Mouse (Mus musculus) neural tube, embryonic 13.5 days (tissue): Measurements from ENCODE around the gene Rfx8. TPM values are rescaled to one million over a fixed set of nuclear protein-coding genes. Genes with fewer than 3 reads are reported as not detected.

Source experiments
- ATAC-seq: fragments of 200-750 bp; cut with Nextera tagmentation; 2 replicates; pipeline ENCODE4 v1.8.0; 2017; ENCODE audit warnings: low read depth, mild to moderate bottlenecking, moderate TSS enrichment, moderate library complexity
- H3K27ac ChIP-seq: fragments of 300-500 bp; sonication (generic); replicated peaks from 2 replicates; pipeline ENCODE4 v1.5.1; 2015; ENCODE audit warnings: moderate library complexity, mild to moderate bottlenecking, inconsistent platforms
- H3K27me3 ChIP-seq: fragments of 300-500 bp; sonication (generic); 2 replicates; pipeline ENCODE4 v1.6.1; 2015; ENCODE audit warnings: mild to moderate bottlenecking, inconsistent platforms
- H3K36me3 ChIP-seq: fragments of 300-500 bp; sonication (generic); 2 replicates; pipeline ENCODE4 v1.6.1; 2015; ENCODE audit warnings: mild to moderate bottlenecking, inconsistent platforms
- H3K4me1 ChIP-seq: fragments of 300-500 bp; sonication (generic); replicated peaks from 2 replicates; pipeline ENCODE4 v1.6.1; 2015; ENCODE audit warnings: inconsistent platforms
- H3K4me2 ChIP-seq: fragments of 300-500 bp; sonication (generic); 2 replicates; pipeline ENCODE4 v1.6.1; 2015; ENCODE audit warnings: inconsistent platforms, mild to moderate bottlenecking, moderate library complexity
- H3K4me3 ChIP-seq: fragments of 300-500 bp; sonication (generic); 2 replicates; pipeline ENCODE4 v1.5.1; 2015; ENCODE audit warnings: mild to moderate bottlenecking, inconsistent platforms
- H3K9ac ChIP-seq: fragments of 300-500 bp; sonication (generic); 2 replicates; pipeline ENCODE4 v1.6.1; 2015; ENCODE audit warnings: moderate library complexity, mild to moderate bottlenecking, inconsistent platforms
- H3K9me3 ChIP-seq: fragments of 300-500 bp; sonication (generic); 2 replicates; pipeline ENCODE4 v1.6.1; 2016; ENCODE audit warnings: inconsistent platforms
- WGBS: fragments of 180-500 bp; shearing (Covaris S2); methylation state at CpG from one replicate; pipeline ENCODE4 v1.1.7; 2015; 5-methylcytosine and 5-hydroxymethylcytosine counted together
- polyA plus RNA-seq: library from polyadenylated mRNA; unstranded; fragments of >200 nt; fragmentation: Nextera tagmentation; extraction: Ambion mirVana; gene quantifications from 2 replicates; pipeline ENCODE4 v1.2.1, GENCODE M21; 2015

Rfx8 gene
- 0.48 and 0.71 TPM in 2 replicates for polyA plus RNA-seq

DNA sequence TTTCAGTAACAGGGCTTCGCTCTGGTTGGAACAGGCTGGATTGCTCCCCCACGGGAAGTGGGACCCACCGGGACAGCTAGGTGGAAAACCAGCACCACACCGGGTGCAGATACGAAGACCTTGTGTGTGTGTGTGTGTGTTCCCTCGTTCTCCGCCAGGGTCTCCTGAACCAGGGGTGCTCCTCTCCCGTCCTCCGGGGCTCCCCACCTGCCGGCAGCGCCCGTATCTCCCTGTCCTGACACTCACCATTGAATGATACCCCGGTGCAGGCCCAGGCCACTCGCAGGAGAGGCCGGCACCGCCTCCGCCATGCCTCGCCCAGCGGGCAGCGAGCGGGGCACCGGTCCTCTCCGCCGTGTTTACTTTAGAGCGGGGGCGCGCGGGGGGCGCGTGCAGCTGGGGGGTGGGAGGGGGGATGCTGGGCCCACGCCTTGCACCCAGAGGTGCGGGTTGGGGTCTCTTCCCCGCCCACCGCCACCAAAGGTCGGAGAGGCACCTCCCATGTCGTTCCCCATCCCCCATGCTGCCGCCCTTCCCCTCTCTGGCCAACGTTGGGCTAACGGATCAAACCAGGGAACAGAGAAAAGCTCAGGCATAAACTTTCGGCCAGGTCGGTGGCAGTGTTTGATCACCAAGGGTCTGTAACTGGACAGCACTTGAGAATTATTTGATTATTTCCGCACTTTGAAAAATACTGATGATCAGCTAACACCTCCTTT lies at the start of gene Rfx8:
Gene Rfx8 (minus strand): TSS at position 366 of the 719 bp plus-strand sequence.
- H3K27ac ChIP-seq, result no peak within 1 kb of the TSS
- WGBS, result 2% methylated on average over 42 of the region's 42 CpGs
- ATAC-seq, result peak; percentile 87
- H3K9ac ChIP-seq, result peak within 1 kb of the TSS; percentile 81
- no peaks in the 10 kb centered on the region for H3K9me3 ChIP-seq
- peaks cover 20% of the 10 kb centered on the region for H3K4me1 ChIP-seq
- peak within 1 kb of the TSS; percentile 54 for H3K4me3 ChIP-seq
- peak within 1 kb of the TSS; percentile 89 for H3K4me2 ChIP-seq
- H3K36me3 ChIP-seq, result no peaks in the 10 kb centered on the region
- H3K27me3 ChIP-seq, result no peaks in the 10 kb centered on the region

DNA sequence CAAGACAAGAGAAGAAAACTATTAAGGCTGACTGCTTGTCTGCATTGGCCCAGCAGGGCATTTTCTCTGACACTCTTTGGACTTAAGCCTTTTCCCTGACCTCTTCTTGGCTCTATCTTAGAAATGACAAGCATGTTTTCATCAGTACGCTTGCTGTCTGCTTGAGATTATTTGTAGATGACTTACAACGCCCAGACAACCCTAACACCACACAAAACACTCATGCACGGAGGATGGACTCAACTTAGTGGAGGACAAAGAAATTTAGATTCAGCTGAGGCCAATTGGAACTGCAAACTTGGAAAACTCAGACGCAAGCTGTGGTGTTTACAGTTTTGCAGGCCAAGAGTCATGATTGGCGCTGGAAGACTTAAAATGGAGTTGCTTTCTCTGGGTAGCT lies 49.6 kb upstream of the Rfx8 start:
- H3K9me3 ChIP-seq, result no peaks in the 10 kb centered on the region
- no peaks in the 10 kb centered on the region for H3K36me3 ChIP-seq
- no peak overlapping the region for H3K9ac ChIP-seq
- no peak for ATAC-seq
- WGBS, result 85% methylated on average over 5 of the region's 5 CpGs
- H3K4me1 ChIP-seq, result peaks cover 28% of the 10 kb centered on the region
- H3K27me3 ChIP-seq, result no peaks in the 10 kb centered on the region
- no peak overlapping the region for H3K27ac ChIP-seq
- no peak overlapping the region for H3K4me2 ChIP-seq
- H3K4me3 ChIP-seq, result no peak overlapping the region

DNA sequence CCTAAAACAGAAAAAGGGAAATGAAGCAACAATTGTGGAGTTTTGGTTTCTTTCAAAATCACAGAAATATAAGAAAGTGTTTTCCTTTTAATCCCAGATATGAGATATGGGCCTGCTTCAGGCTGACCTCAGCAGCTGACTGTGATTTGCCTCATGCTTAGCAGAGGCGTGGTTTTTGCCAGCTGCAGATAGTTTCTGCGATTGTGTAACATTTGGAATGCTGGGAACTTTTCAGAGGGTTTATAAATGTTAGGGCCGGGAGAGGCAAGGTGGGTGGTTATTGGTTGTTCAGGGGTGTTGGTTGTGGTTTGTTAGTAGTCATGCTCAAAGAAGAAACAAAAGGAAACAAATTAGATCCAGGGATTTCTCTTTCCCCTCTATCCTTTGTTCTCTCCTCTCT lies 47.2 kb upstream of the Rfx8 start:
- H3K36me3 ChIP-seq, result no peaks in the 10 kb centered on the region
- no peak for ATAC-seq
- H3K27me3 ChIP-seq, result no peaks in the 10 kb centered on the region
- no peaks in the 10 kb centered on the region for H3K9me3 ChIP-seq
- H3K4me3 ChIP-seq, result no peak overlapping the region
- H3K4me2 ChIP-seq, result no peak overlapping the region
- no peak overlapping the region for H3K27ac ChIP-seq
- peaks cover 11% of the 10 kb centered on the region for H3K4me1 ChIP-seq
- H3K9ac ChIP-seq, result no peak overlapping the region
- WGBS, result 83% methylated on average over 3 of the region's 3 CpGs

DNA sequence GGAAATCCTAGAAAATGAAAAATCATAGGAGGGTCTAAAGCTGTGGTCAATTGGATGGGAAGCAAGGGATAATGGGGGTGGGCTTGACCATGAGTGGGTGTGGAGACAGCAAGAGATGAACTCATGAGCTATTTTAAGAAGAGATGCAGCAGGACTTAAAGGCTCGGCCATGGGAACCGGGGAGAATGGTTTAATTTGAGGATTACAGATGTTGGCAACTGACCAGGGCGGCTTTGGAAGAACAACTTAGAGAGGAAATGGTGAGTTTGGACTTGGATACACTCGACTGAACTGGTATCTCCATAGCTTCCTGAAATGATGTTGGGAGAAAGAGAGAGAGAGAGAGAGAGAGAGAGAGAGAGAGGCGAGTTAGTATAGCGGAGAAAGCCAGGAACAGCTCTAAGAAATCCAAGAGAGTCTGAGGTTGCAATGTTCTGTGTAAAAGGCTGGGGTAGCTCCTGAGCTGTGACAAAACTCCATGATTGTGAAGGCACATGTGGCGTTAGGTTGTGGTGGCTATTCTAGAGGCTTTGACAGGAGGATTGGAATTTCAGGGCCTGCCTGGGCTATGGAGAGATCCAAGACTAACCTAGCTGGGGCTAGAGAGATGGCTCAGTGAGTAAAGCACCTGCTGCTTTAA lies 45.2 kb upstream of the Rfx8 start:
- no peak for ATAC-seq
- Histone ChIP-seq H3K4me2 (no peak overlapping the region), H3K4me3 (no peak overlapping the region), H3K27ac (no peak overlapping the region), H3K4me1 (peaks cover 20% of the 10 kb centered on the region), H3K27me3 (no peaks in the 10 kb centered on the region), H3K9me3 (no peaks in the 10 kb centered on the region), H3K9ac (no peak overlapping the region), H3K36me3 (no peaks in the 10 kb centered on the region)
- WGBS, result 86% methylated on average over 7 of the region's 7 CpGs

DNA sequence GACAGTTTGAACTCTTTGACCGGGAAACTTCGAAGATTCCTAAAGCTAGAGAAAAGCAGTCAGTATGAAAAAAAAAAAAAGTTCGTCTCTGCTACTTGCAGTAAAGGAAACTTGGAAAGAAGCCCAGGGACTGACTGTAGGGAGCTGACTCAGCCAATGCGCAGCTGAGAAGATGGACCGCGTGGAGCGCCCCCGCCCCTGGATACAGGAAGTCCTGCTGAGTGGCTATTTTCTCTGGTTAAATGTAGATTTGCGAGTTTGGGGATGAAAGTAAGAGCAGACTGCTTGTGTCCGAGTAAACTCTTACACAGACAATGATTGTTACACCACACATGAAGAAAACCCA lies 41.2 kb upstream of the Rfx8 start:
- Histone ChIP-seq H3K4me3 (no peak overlapping the region), H3K4me2 (peak overlapping the region; percentile 44), H3K9me3 (no peaks in the 10 kb centered on the region), H3K36me3 (no peaks in the 10 kb centered on the region), H3K4me1 (peaks cover 35% of the 10 kb centered on the region), H3K27me3 (no peaks in the 10 kb centered on the region), H3K27ac (peak overlapping the region; percentile 80), H3K9ac (0 out of 2 replicates have a peak overlapping the region, but pooled peaks have one; percentile 18)
- under 1% methylated on average over 10 of the region's 10 CpGs for WGBS
- ATAC-seq, result peak; percentile 80

DNA sequence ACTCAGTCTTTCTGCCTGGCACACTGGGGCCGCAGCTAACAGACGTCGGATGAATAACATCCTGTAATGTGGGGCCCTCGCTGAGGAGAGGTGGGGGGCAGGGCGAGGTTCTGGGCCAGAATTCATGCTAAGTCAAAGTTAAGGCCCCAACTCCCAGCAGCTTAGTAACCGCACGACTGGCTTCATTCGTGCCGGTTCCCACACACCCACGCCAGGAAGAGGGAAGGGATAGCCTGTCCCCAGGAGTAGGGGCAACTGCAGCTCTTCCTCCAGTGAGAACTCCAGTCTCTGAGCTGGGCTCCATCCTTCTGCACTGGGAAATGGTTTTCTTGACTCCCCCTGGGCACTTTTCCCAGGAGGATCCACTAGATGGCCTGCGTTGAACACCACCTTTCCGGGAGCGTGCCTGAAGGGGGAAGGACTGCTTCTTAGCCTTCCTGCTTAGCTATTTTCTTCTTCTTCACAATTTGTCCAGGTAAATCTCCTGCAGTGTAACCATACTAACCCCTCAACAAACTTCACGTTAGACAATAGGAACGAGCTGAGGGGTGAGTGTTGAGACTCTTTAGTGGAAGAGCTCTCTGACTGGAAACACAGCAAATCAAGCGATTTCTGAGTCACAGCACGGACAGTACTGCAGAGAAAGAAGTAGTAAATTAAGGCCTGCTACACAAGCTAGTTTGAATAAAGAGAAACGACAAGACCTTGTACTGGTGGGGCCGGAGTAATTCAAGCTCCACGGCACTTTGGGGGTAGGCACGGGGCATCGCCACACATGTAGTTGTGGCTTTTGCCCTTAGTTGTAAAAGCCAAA lies 40.6 kb upstream of the Rfx8 start:
- no peaks in the 10 kb centered on the region for H3K9me3 ChIP-seq
- H3K9ac ChIP-seq, result 0 out of 2 replicates have a peak overlapping the region, but pooled peaks have one; percentile 26
- H3K27me3 ChIP-seq, result no peaks in the 10 kb centered on the region
- no peak overlapping the region for H3K4me3 ChIP-seq
- peak overlapping the region; percentile 80 for H3K27ac ChIP-seq
- peak; percentile 70 for ATAC-seq
- H3K36me3 ChIP-seq, result no peaks in the 10 kb centered on the region
- H3K4me1 ChIP-seq, result peaks cover 35% of the 10 kb centered on the region
- H3K4me2 ChIP-seq, result peak overlapping the region; percentile 44
- 2% methylated on average over 22 of the region's 22 CpGs for WGBS

DNA sequence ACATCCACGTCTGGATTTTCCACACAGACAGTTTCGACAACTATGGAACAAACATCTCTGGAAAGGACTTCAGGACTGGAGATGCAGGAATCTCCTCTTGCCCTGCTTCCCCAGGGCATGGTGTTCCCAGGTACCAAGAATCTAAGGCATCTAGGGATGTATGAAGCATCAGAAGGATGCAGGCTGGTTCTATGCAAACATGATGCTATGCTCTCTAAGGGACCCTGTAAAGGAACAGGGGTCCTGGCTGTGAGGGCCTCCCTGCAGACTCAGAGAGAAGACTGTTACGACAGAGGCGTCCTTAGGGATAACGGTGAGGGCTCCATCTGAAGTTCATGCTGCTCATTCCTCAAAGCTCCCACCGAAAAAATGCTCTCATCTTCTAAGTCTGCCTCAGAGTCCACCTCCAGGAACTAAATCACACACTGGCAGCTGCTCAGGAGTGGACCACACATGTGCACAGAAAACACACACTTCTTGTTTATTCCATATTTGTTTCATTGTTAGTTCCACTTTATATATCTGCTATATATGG lies 39.5 kb upstream of the Rfx8 start:
- H3K9ac ChIP-seq, result no peak overlapping the region
- no peaks in the 10 kb centered on the region for H3K27me3 ChIP-seq
- no peak overlapping the region for H3K27ac ChIP-seq
- no peaks in the 10 kb centered on the region for H3K36me3 ChIP-seq
- H3K4me3 ChIP-seq, result no peak overlapping the region
- 74% methylated on average over 6 of the region's 6 CpGs for WGBS
- H3K9me3 ChIP-seq, result no peaks in the 10 kb centered on the region
- no peak for ATAC-seq
- peaks cover 35% of the 10 kb centered on the region for H3K4me1 ChIP-seq
- H3K4me2 ChIP-seq, result no peak overlapping the region

DNA sequence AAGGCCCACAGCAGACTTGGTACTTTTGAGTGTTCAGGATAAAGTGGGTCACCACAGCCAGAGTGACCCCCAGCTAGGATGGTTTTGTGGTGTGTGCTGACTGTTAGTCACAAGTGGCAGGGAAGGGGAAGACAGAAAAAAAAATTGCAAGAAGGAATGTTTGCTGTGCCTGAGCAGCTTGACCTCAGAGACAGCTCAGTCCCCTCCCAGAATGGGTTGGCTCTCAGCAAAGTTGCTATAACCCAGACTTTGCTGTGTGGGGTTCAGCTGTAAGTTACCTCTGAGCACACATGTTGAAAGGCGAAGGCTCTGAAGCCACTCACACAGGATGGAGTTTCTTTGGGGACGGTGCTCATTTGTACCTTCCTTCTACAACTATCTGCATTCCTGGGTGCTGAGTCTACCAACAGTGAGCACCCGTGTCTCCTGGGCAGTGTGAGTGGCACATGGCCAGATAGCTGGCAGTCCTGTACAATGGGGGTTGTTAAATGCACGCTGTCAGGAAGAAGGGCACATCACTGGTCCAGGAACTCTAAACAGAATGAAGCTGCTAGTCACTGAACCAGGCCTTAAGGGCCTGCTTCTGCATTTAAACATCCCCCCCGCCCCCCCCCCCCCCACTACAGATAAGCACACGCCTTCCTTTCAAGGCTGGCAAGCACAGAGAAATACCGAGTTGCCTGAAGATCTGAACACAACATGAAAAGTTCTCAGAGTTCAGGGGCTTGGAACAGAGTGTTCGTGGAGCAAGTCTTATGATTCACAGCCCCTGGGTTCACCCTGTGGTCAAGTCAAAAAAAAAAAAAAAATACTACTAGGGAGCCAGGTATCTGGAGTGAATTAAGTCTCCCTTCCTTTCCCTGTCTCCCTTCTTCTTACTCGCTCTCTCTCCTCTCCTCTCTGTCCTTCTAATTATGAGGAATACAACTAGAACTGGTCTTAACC lies 38.7 kb upstream of the Rfx8 start:
- Histone ChIP-seq H3K9ac (no peak overlapping the region), H3K4me2 (no peak overlapping the region), H3K36me3 (no peaks in the 10 kb centered on the region), H3K4me1 (peaks cover 35% of the 10 kb centered on the region), H3K9me3 (no peaks in the 10 kb centered on the region), H3K27ac (no peak overlapping the region), H3K27me3 (no peaks in the 10 kb centered on the region), H3K4me3 (no peak overlapping the region)
- no peak for ATAC-seq
- WGBS, result 60% methylated on average over 9 of the region's 9 CpGs

DNA sequence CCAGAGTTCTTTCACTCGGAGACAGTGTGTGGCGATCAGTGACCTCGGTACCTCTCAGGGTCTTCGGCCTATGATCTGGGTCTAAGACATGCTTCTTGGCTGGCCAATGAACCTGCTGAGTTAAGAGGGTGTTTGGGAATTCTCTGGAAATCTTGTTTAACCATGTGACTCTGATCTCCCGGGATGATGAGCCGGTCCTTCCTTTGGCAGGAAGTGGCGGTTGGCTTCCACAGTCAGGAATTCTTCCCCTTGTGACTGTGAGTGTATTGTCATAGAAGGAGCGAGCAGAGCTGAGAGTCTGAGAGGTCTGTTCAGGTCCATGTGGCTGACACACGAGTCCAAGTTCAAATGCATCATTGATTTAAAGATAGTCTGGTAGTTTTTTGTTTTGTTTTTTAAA lies 37.4 kb upstream of the Rfx8 start:
- Histone ChIP-seq H3K4me3 (no peak overlapping the region), H3K27ac (no peak overlapping the region), H3K9ac (no peak overlapping the region), H3K4me1 (peaks cover 35% of the 10 kb centered on the region), H3K36me3 (no peaks in the 10 kb centered on the region), H3K9me3 (no peaks in the 10 kb centered on the region), H3K27me3 (no peaks in the 10 kb centered on the region), H3K4me2 (no peak overlapping the region)
- WGBS, result 77% methylated on average over 9 of the region's 9 CpGs
- no peak for ATAC-seq

DNA sequence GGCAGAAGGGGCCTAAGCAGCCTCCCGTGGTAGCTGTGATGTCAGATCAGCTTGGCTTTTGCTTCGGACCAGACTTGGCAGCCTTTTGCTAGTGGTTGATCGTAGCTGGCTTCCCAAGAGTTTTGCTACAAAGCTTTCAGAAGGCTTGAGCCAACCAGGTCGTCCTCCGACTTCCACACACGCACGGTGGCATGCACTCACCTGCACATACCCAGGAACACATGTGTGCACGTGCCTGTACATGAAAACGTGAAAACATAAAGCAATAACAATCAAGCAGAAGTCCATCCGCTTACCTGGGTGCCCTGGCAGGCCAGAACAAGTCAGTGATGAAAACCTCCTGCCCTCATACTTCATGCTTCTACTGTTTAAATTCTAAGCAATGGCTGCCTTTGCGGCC lies 36.2 kb upstream of the Rfx8 start:
- Histone ChIP-seq H3K4me2 (no peak overlapping the region), H3K4me3 (no peak overlapping the region), H3K36me3 (no peaks in the 10 kb centered on the region), H3K27ac (no peak overlapping the region), H3K9ac (no peak overlapping the region), H3K4me1 (peaks cover 25% of the 10 kb centered on the region), H3K9me3 (no peaks in the 10 kb centered on the region), H3K27me3 (no peaks in the 10 kb centered on the region)
- WGBS, result 87% methylated on average over 11 of the region's 11 CpGs
- ATAC-seq, result no peak

DNA sequence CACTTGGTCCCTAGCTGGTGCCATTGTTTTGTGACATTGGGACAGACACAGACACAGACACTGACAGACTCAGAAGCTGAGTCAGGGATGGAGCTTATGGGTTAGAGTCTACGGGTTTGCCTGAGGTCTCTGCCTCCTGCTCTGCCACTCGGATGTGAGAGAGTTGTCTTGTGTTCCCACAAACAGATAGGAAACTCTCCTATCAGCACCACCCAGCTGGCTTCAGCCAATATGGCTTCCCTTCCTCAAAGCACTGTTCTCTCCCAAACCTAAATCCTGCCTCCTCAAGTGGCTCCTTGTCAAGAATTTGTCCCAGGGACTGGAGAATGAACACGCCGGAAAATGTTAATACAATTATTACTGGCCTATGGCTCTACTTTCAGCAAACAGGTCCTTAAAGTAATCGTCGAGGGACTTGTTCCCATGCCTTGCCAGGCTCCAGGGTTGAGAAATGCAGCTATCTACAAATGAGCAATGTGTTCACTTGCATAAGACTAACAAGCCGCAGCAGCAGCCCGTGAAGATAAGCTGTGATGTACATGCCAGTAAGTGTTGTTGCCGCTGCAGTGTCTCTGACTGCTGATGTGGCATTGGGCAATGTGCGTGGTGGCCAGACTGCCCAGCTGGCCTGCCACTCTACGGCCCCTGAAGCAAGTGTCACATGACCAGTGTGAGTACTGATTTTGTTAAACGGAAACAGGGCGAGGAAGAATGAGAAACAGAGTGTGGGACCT lies 33.6 kb upstream of the Rfx8 start:
- Histone ChIP-seq H3K27me3 (no peaks in the 10 kb centered on the region), H3K27ac (no peak overlapping the region), H3K9me3 (no peaks in the 10 kb centered on the region), H3K9ac (no peak overlapping the region), H3K4me1 (peaks cover 13% of the 10 kb centered on the region), H3K4me3 (no peak overlapping the region), H3K4me2 (no peak overlapping the region), H3K36me3 (no peaks in the 10 kb centered on the region)
- 84% methylated on average over 13 of the region's 13 CpGs for WGBS
- ATAC-seq, result no peak
